Mouse (Mus musculus) splenic B cell, adult 2 months (primary cell): Measurements from ENCODE around the gene Tns3.

ENCODE experiments used
- DNase-seq: peaks from one replicate; pipeline ENCODE4 v3.0.0-alpha.2; 2011; ENCODE audit warnings: low read depth, low spot score
- H3K27me3 ChIP-seq: 2 replicates; pipeline ENCODE4 v1.6.1; 2012; ENCODE audit warnings: mild to moderate bottlenecking, low read length, moderate library complexity, mixed read lengths; ENCODE audit not compliant: control insufficient read depth, poor library complexity, insufficient read depth, severe bottlenecking
- H3K36me3 ChIP-seq: 2 replicates; pipeline ENCODE4 v1.6.1; 2012; ENCODE audit warnings: mild to moderate bottlenecking, low read length, moderate library complexity, mixed read lengths; ENCODE audit not compliant: control insufficient read depth, poor library complexity, insufficient read depth, severe bottlenecking

Gene Tns3

DNA sequence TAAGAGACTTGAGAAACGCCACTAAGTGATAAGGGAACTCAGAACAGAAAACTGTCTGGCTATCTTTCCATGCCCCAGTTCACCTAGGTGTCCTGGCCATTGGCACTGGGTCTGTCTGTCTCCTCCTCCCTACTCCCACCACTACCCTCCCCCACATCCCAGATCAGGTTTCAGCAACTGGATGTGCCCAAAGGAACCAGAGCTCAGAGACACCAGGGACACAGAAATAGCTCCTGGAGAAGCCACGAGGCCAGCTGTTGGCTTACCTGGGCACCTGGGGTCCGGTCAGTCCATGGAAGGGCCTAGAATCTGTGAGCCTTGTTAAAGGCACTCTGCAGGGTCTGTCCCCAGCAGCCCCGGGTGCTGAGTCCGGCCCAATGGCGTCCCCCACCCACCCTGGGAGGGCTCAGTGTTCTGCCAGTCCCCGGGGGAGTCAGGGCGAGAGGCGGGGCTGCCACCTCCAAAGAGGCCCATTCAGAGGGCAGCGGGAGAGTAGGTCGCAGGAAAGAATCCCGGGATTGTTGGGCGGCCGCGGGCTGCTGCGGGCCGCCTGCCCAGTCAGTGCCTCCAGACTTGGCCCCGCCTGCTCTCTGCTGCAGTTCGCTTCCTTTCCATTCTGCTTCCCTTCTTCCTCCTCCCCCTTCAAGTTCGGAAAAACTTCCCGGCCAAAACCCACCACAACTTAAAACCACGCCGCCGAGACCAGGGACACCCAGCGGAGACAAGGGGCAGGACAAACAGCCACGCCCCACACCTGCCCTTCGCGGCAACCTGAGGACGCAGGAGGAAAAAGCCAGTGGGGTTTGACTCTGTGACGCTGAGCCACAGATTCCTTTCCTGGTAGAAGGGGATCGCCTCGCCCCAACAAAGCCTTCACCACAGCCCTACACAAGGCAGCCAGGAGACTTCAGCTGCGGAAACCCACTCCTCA lies 195.9 kb downstream of the Tns3 start:
- Histone ChIP-seq H3K36me3 (no peaks in the 10 kb centered on the region; the same call in 1 of the 2 replicates), H3K27me3 (no peaks in the 10 kb centered on the region)
- no peak for DNase-seq

DNA sequence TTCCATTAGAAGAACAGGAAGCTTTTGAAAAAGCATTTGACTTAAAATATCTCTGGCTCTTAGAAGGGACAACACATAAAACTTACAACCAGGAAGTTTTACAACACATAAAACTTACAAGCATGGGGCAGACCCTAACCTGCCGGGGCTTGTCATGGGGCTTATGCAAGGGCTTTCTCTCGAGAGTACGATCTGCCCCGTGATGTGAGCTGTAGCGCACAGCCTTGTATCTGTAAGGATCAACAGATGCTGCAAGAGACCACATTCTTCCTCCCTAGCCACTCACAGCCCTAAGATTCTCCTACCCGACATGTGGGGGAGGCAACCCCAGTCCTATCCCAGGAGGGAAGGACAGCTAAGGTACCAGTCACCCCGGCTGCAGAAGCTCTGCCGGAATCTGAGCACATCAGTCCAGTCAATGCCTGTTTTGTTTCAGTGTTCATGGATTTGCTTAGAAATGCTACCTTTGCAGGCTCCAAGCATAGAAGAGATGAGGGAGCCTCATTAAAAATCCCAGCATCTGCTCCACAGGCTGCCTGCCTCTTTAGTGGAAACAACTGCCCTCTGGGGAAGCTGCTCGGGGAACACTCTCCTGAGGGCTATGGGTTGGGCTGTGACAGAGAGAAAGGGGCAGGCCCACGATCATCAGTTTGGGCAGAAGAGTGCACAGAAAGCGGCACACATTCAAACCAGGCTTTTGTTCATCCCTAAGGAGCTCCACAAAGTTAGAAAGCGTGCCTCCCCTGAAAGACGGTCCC lies 196.8 kb downstream of the Tns3 start:
- Histone ChIP-seq H3K27me3 (no peaks in the 10 kb centered on the region), H3K36me3 (no peaks in the 10 kb centered on the region; the same call in 1 of the 2 replicates)
- DNase-seq = no peak

DNA sequence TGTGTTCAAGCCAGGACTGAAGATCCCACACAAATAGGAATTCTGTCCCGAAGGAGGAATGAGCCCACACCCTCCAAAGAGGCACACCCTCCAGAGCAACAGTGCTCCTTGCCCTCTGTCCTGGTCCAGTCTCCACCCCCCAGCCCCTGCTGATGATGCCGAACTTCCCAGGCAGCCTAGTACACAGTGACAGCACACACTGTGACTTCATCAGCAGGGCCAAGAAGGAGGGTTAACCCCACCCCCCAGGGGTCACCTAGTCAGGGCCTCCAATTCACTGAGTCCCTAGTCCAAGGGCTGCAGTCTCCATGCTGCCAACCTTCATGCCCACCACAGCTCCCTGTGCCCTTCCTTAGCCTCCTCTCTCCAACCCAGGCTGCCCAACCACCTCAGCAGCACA lies 200.5 kb downstream of the Tns3 start:
- no peaks in the 10 kb centered on the region for H3K27me3 ChIP-seq
- H3K36me3 ChIP-seq = no peaks in the 10 kb centered on the region; the same call in 1 of the 2 replicates
- DNase-seq = no peak

DNA sequence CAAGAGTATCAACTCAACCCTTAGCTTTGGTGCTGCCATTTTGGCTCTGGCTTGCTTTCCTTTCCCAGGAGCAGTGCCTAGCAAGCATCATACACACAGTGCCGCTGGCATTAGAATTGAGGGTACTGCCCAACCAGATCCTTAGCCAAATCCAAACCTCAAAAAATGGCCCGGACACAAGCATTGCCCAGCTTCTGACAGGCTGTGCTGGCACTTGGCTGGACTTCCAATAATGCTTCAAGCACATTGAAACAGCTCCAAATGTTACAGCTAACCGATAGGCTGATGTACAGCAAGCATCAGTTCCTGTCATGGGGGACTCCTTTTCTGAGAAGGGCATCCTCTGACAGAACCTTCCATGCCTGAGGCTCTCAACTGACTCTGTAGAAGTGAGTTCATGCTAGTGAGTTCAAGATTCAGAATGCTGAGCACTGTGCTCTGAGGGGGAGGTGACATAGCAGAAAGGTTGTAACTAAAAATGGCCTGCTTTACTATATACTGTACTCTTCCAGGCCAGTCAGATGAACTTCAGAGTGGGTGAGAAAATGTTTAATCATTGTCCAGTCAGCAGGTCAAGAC lies 201.4 kb downstream of the Tns3 start:
- no peak for DNase-seq
- H3K36me3 ChIP-seq = no peaks in the 10 kb centered on the region; the same call in 1 of the 2 replicates
- no peaks in the 10 kb centered on the region for H3K27me3 ChIP-seq

DNA sequence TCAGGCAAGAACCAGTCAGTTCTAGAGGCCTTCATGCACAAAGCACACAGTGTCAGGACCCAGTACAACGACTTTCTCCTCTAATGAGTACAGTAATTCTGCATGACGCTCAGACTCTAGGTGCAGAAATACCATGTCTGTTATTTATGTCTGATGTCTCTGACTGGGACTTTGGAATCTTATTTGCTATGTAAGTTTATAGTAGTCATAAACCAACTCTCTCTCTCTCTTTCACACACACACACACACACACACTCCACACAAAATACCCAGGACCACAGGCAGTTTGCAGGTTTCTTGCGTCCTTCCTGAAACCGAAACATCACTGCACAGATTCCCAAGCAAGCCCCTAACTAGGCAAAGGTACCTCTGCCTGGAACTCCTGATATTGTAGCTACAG lies 203.5 kb downstream of the Tns3 start:
- H3K36me3 ChIP-seq = no peaks in the 10 kb centered on the region

DNA sequence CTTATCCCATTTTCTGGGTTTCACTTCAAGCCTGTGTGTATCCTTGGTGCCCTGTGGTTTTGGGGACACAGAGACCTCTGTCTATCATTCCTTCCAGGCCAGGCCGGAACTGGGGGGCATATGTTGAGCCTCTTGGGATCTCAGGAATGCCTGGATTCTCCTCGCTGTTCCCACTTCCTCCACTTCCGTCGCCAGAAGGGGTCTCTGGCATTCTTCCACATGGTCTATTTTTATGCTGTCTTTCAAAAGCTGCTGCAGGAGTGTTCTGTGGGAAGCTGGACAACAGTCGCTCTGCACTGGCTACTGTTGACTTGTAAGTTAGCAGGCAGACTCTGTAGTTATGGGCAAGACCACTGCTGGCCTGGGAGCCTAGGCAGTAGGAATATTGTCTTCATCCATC lies 206.4 kb downstream of the Tns3 start:
- no peak for DNase-seq

More for the DNA sequence above, 203.5 kb downstream of the Tns3 start:
- no peaks in the 10 kb centered on the region for H3K27me3 ChIP-seq
- no peak for DNase-seq

DNA sequence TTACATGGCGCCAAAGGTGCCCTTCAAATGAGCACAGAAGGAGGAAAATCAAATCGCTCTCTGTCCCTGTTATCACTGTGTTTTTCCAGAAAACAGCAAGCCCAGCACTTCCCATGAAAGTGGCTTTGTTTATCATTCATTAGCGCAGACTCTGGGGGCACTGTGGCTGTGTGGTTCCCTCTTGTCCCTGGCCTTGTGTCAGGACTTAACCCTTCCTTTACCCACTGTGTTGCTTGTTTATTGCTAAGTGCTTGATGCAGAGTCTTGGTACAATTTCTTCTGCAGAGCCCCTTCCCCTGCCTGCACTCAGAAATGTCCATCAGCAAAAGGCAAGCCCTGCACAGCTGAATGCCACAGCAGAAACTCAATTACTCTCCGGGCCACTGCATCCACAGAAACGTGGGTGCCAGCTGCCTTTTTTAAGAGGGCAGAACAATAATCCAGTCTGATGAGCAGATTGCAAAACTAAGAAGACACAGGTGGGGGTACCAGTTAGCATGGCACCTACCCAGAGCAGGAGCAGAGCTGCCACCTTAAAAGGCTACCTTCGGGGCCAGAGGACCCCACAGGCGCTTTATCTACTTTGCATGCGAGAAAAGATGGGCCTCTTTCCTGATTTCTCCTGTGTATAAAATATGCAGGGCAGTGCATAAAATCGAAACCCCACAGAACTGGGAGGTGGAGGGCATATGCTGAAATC lies 207.6 kb downstream of the Tns3 start:
- no peak for DNase-seq
- Histone ChIP-seq H3K36me3 (no peaks in the 10 kb centered on the region), H3K27me3 (no peaks in the 10 kb centered on the region)

More for the DNA sequence above, 206.4 kb downstream of the Tns3 start:
- Histone ChIP-seq H3K36me3 (no peaks in the 10 kb centered on the region), H3K27me3 (no peaks in the 10 kb centered on the region)

DNA sequence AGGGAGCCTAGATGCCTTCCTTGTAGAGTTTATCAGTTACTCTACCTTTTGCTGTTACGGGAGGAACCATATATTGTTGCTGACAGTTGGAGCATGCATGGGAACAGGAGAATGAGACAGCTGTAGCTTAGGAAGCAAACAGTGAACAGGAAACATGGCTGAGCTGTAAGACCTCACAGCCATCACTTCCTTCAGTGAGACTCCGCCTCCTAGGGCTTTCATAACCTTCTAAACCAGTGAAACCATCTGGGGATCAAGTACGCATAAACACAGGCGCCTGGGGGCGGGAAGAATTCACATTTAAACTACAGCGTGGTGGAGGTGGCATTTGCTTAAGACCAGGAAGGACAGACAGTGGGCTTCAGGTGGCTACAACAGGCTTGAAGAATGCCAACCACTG lies 208.7 kb downstream of the Tns3 start:
- no peaks in the 10 kb centered on the region for H3K36me3 ChIP-seq
- no peaks in the 10 kb centered on the region for H3K27me3 ChIP-seq
- DNase-seq = no peak

DNA sequence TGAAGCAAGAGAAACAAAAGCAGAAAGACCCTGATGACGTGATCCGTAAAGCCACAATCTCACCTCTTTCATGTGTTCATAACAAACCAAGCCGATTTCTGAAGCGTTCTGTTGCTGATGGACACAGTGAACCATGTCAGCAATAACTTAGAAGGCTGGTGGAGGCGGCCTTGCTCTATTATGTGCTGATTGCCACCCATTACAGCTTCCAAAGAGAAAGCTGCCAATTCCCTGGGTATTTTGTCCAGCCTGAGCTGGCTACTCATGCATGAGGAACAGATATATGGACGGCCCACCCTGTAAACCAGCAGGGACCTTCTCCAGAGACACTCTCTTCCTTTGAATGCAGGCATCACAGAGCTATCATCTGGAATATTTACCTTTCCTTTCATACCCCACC lies 211.1 kb downstream of the Tns3 start:
- no peaks in the 10 kb centered on the region for H3K36me3 ChIP-seq
- DNase-seq = no peak
- no peaks in the 10 kb centered on the region for H3K27me3 ChIP-seq

DNA sequence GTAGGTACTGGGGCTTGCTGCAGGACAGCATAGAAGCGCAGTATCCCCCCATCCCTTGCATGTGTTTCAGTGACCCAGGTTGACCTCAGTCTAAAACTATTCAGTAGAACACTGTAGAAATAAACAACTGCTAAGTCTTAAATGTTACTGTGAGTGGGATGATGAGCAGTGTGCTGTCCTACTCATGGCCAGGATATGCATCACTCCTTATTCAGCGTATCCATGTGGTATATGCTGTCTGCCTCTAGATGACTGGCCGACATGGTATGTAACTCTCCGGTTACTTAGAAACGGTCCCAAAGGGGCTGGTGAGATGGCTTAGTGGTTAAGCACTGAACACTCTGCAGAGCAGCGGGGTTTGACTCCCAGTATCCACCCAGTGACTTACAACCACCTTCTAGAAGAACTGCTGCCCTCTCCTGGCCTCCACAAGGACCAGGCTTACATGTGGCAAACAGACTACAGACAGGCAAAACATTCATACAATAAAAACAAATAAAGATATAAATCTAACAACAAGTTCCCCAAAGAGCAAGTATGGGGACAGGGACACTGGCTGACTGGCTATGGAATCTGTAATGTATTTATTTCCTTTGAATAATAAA lies 212.6 kb downstream of the Tns3 start:
- H3K27me3 ChIP-seq = no peaks in the 10 kb centered on the region
- H3K36me3 ChIP-seq = no peaks in the 10 kb centered on the region
- no peak for DNase-seq

DNA sequence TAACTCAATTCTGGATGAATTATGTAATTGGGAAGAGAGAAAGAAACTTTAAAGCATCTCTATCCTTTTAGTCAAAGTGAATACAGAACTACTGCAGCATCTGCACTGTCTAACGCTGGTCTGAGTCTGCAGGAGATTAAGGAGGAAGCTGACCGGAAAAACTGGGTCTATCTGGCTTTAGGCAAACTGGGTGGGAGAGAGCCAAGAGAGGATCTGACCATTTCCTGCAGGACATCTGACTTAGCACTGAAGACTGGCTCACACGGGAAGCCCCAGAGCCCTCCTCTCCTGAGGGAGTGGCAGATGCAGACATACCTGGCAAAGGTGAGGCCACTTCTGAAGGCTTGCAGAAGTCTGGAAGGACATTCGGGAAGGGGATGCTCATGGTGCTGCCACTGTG lies 213.8 kb downstream of the Tns3 start:
- no peak for DNase-seq
- Histone ChIP-seq H3K36me3 (no peaks in the 10 kb centered on the region), H3K27me3 (no peaks in the 10 kb centered on the region)

DNA sequence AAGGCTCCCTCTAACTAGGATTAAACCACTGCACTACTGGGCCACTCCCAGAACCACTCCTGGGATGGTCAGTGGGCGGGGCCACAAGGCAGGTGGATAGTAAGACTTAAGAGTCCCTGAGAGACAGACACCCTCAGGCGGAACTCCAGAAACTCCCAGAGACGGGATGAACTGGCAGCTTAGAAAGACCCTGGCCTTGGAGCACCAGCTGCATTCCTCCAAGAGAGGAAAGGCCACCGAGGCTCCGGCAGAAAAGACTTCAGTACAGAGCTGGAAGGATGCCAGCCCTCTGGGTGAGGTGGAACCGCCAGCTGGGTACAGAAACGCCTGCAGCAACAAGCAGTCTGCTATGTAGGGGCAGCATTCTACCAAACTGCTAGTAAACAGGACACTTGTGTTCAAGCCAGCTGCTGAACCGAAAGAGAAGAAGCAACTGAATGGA lies 218.4 kb downstream of the Tns3 start:
- Histone ChIP-seq H3K27me3 (no peaks in the 10 kb centered on the region), H3K36me3 (peaks cover 2% of the 10 kb centered on the region; the same call in 1 of the 2 replicates)
- DNase-seq = no peak

DNA sequence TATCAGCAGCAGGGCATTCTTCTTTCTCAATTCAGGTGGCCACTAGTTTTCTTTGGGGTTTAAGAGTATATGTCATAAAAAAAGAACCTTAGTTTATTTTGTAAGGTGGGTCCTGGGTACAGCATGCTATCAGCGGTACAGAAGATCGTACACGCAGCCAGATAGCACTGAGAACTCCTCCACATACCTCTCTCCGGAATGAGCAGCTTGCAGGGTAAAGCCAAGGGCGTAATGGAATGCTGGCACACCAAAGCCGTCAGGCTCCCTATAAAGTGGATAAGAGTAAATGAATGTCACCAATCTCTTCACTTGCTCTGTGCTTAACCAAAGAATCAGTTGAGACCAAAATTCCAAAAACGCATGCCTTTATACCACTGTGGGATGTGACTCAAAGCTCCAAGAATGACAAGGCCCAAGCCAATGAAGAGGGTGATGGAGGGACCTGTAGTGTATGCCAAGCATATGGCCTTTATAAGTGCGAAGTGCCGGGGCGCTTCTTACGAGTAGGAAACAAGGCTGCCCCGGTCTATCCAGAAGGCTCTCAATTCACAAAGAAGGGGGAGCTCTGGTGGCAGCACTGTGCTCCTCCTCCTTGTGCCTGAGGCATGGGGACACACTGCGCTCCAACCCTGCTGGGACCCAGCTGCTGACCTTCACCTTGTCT lies 219.4 kb downstream of the Tns3 start:
- no peaks in the 10 kb centered on the region for H3K27me3 ChIP-seq

More for the DNA sequence above, 219.4 kb downstream of the Tns3 start:
- DNase-seq = no peak
- H3K36me3 ChIP-seq = peaks cover 2% of the 10 kb centered on the region; the same call in 1 of the 2 replicates
